Mouse (Mus musculus) brain, embryonic 18.5 days (tissue): ENCODE results near the gene Itprid1.

Experiments used
- DNase-seq: peaks from one replicate; pipeline ENCODE4 v3.0.0-alpha.2; 2012; ENCODE audit warnings: low read depth, low spot score

Itprid1 gene

GRCm38 (mm10) chr6:55836650-55837320, at the start of gene Itprid1:
Gene Itprid1, plus strand, starts transcription at chr6:55836895.
- no peak for DNase-seq

- no peak for DNase-seq
Measured at GRCm38 (mm10) chr6:55789557-55789956, 47.1 kb upstream of the Itprid1 start.

GRCm38 (mm10) chr6:55791852-55792496, 44.7 kb upstream of the Itprid1 start:
- no peak for DNase-seq

GRCm38 (mm10) chr6:55792536-55792935, 44.2 kb upstream of the Itprid1 start:
- DNase-seq = peak; percentile 83

GRCm38 (mm10) chr6:55802686-55803085, 34.0 kb upstream of the Itprid1 start:
- DNase-seq = no peak

GRCm38 (mm10) chr6:55803357-55803756, 33.3 kb upstream of the Itprid1 start:
- DNase-seq = no peak

GRCm38 (mm10) chr6:55803991-55804680, 32.6 kb upstream of the Itprid1 start:
- DNase-seq = no peak

- no peak for DNase-seq
Measured at GRCm38 (mm10) chr6:55804681-55805000, 32.1 kb upstream of the Itprid1 start.

- DNase-seq = no peak
Measured at GRCm38 (mm10) chr6:55805291-55806137, 31.2 kb upstream of the Itprid1 start.

GRCm38 (mm10) chr6:55806537-55806936, 30.2 kb upstream of the Itprid1 start:
- no peak for DNase-seq

- DNase-seq = no peak
Measured at GRCm38 (mm10) chr6:55808692-55809091, 28.0 kb upstream of the Itprid1 start.

GRCm38 (mm10) chr6:55811153-55811552, 25.5 kb upstream of the Itprid1 start:
- DNase-seq = no peak

- DNase-seq = no peak
Measured at GRCm38 (mm10) chr6:55812353-55812752, 24.3 kb upstream of the Itprid1 start.

- DNase-seq = no peak
Measured at GRCm38 (mm10) chr6:55814184-55814926, 22.3 kb upstream of the Itprid1 start.

- DNase-seq = no peak
Measured at GRCm38 (mm10) chr6:55816911-55817310, 19.8 kb upstream of the Itprid1 start.

- DNase-seq = no peak
Measured at GRCm38 (mm10) chr6:55829722-55830121, 7.0 kb upstream of the Itprid1 start.

- no peak for DNase-seq
Measured at GRCm38 (mm10) chr6:55852589-55852988, 15.9 kb downstream of the Itprid1 start.

- DNase-seq = no peak
Measured at GRCm38 (mm10) chr6:55856085-55856484, 19.4 kb downstream of the Itprid1 start.

- no peak for DNase-seq
Measured at GRCm38 (mm10) chr6:55865206-55865605, 28.5 kb downstream of the Itprid1 start.

GRCm38 (mm10) chr6:55879356-55879960, 42.8 kb downstream of the Itprid1 start:
- peak; percentile 70 for DNase-seq

GRCm38 (mm10) chr6:55880886-55881285, 44.2 kb downstream of the Itprid1 start:
- no peak for DNase-seq
